Mouse (Mus musculus) stomach, embryonic 14.5 days (tissue): ENCODE measurements at regions not wholly inside any gene's neighbourhood (a gene's known extent, or its start where the extent isn't known, plus 50 kb on each side); places are given as distances from the start of the nearest gene placed in this dataset.

Experiments used
- ATAC-seq: fragments of 200-750 bp; cut with Nextera tagmentation; 2 replicates; pipeline ENCODE4 v1.8.0; 2017; ENCODE audit warnings: low read depth, moderate TSS enrichment; ENCODE audit not compliant: insufficient number of reproducible peaks, insufficient read depth, low FRiP score
- H3K27ac ChIP-seq: fragments of 300-500 bp; sonication (generic); 2 replicates; pipeline ENCODE4 v1.5.1; 2014; ENCODE audit warnings: mild to moderate bottlenecking, low read length, moderate library complexity, mixed read lengths
- H3K27me3 ChIP-seq: fragments of 300-500 bp; sonication (generic); 2 replicates; pipeline ENCODE4 v1.6.1; 2014; ENCODE audit warnings: low read length, control low read depth, mixed read lengths; ENCODE audit not compliant: control insufficient read depth, insufficient read depth
- H3K36me3 ChIP-seq: fragments of 300-500 bp; sonication (generic); 2 replicates; pipeline ENCODE4 v1.6.1; 2014; ENCODE audit warnings: mild to moderate bottlenecking, control low read depth, low read length, moderate library complexity, mixed read lengths; ENCODE audit not compliant: control insufficient read depth, insufficient read depth
- H3K4me1 ChIP-seq: fragments of 300-500 bp; sonication (generic); 2 replicates; pipeline ENCODE4 v1.6.1; 2014; ENCODE audit warnings: low read length, control low read depth, mixed read lengths; ENCODE audit not compliant: control insufficient read depth, insufficient read depth
- H3K4me2 ChIP-seq: fragments of 300-500 bp; sonication (generic); replicated peaks from 2 replicates; pipeline ENCODE4 v1.6.1; 2014; ENCODE audit warnings: low read depth, low read length, control low read depth
- H3K4me3 ChIP-seq: fragments of 300-500 bp; sonication (generic); 2 replicates; pipeline ENCODE4 v1.5.1; 2014; ENCODE audit warnings: low read depth, low read length, control low read depth
- H3K9ac ChIP-seq: fragments of 300-500 bp; sonication (generic); replicated peaks from 2 replicates; pipeline ENCODE4 v1.6.1; 2014; ENCODE audit warnings: low read depth, mild to moderate bottlenecking, control low read depth, low read length, moderate library complexity, mixed read lengths
- H3K9me3 ChIP-seq: fragments of 300-500 bp; sonication (generic); 2 replicates; pipeline ENCODE4 v1.6.1; 2016; ENCODE audit warnings: low read depth, low read length, control low read depth; ENCODE audit not compliant: control insufficient read depth
- WGBS: fragments of 180-500 bp; shearing (Covaris S2); extraction: QIAGEN DNeasy Blood & Tissue Kit; methylation state at CpG from one replicate; pipeline ENCODE4 v1.1.7; 2014; 5-methylcytosine and 5-hydroxymethylcytosine counted together

GRCm38 (mm10) chr13:59229111-59229541, 355.9 kb downstream of the Agtpbp1 start:
- no peak overlapping the region for H3K27ac ChIP-seq
- no peak overlapping the region for H3K4me2 ChIP-seq

GRCm38 (mm10) chr13:59228059-59228830, 356.8 kb downstream of the Agtpbp1 start:
- Histone ChIP-seq H3K4me2 (no peak overlapping the region), H3K36me3 (no peaks in the 10 kb centered on the region), H3K27ac (no peak overlapping the region), H3K9me3 (no peaks in the 10 kb centered on the region), H3K4me3 (no peak overlapping the region), H3K4me1 (no peaks in the 10 kb centered on the region), H3K27me3 (no peaks in the 10 kb centered on the region), H3K9ac (no peak overlapping the region)
- ATAC-seq: peak; percentile 33; the same call in 1 of the 2 replicates
- 48% methylated on average over 12 of the region's 12 CpGs for WGBS

More at GRCm38 (mm10) chr13:59229111-59229541, 355.9 kb downstream of the Agtpbp1 start:
- 84% methylated on average over 6 of the region's 6 CpGs for WGBS
- no peaks in the 10 kb centered on the region for H3K36me3 ChIP-seq
- H3K4me3 ChIP-seq: no peak overlapping the region
- no peaks in the 10 kb centered on the region for H3K9me3 ChIP-seq
- no peak for ATAC-seq
- H3K4me1 ChIP-seq: no peaks in the 10 kb centered on the region
- no peak overlapping the region for H3K9ac ChIP-seq
- H3K27me3 ChIP-seq: no peaks in the 10 kb centered on the region

- no peak for ATAC-seq
- H3K27me3 ChIP-seq: no peaks in the 10 kb centered on the region
- no peaks in the 10 kb centered on the region for H3K4me1 ChIP-seq
- H3K27ac ChIP-seq: no peak overlapping the region
- no peak overlapping the region for H3K9ac ChIP-seq
- H3K9me3 ChIP-seq: no peaks in the 10 kb centered on the region
- H3K36me3 ChIP-seq: no peaks in the 10 kb centered on the region
- 75% methylated on average over 13 of the region's 13 CpGs for WGBS
- no peak overlapping the region for H3K4me2 ChIP-seq
- no peak overlapping the region for H3K4me3 ChIP-seq
Observed at GRCm38 (mm10) chr13:59227523-59228058, 357.4 kb downstream of the Agtpbp1 start.

GRCm38 (mm10) chr13:59220587-59220986, 364.4 kb downstream of the Agtpbp1 start:
- no peaks in the 10 kb centered on the region for H3K27me3 ChIP-seq
- no peaks in the 10 kb centered on the region for H3K36me3 ChIP-seq
- 64% methylated on average over 6 of the region's 6 CpGs for WGBS
- H3K4me3 ChIP-seq: no peak overlapping the region
- no peak overlapping the region for H3K4me2 ChIP-seq
- no peak overlapping the region for H3K9ac ChIP-seq
- no peak overlapping the region for H3K27ac ChIP-seq
- no peaks in the 10 kb centered on the region for H3K9me3 ChIP-seq
- ATAC-seq: no peak
- H3K4me1 ChIP-seq: no peaks in the 10 kb centered on the region

- Histone ChIP-seq H3K4me1 (no peaks in the 10 kb centered on the region), H3K27me3 (no peaks in the 10 kb centered on the region), H3K4me2 (no peak overlapping the region), H3K9me3 (no peaks in the 10 kb centered on the region), H3K36me3 (no peaks in the 10 kb centered on the region), H3K27ac (no peak overlapping the region), H3K9ac (no peak overlapping the region), H3K4me3 (no peak overlapping the region)
- ATAC-seq: 0 out of 2 replicates have a peak, but pooled peaks have one; percentile 10
- 33% methylated on average over 7 of the region's 7 CpGs for WGBS
Observed at GRCm38 (mm10) chr13:59220156-59220555, 364.9 kb downstream of the Agtpbp1 start.

- WGBS: 61% methylated on average over 5 of the region's 5 CpGs
- no peak overlapping the region for H3K4me3 ChIP-seq
- no peaks in the 10 kb centered on the region for H3K36me3 ChIP-seq
- H3K9ac ChIP-seq: no peak overlapping the region
- no peaks in the 10 kb centered on the region for H3K27me3 ChIP-seq
- H3K9me3 ChIP-seq: no peaks in the 10 kb centered on the region
- H3K4me1 ChIP-seq: no peaks in the 10 kb centered on the region
- no peak overlapping the region for H3K27ac ChIP-seq
- H3K4me2 ChIP-seq: no peak overlapping the region
- ATAC-seq: no peak
Observed at GRCm38 (mm10) chr13:59216686-59217298, 368.2 kb downstream of the Agtpbp1 start.

- WGBS: 77% methylated on average over 15 of the region's 15 CpGs
- H3K4me3 ChIP-seq: no peak overlapping the region
Observed at GRCm38 (mm10) chr13:59212296-59212701, 372.7 kb downstream of the Agtpbp1 start.

GRCm38 (mm10) chr13:59210828-59211227, 374.2 kb downstream of the Agtpbp1 start:
- Histone ChIP-seq H3K36me3 (no peaks in the 10 kb centered on the region), H3K4me3 (no peak overlapping the region), H3K9me3 (no peaks in the 10 kb centered on the region), H3K4me1 (no peaks in the 10 kb centered on the region), H3K9ac (no peak overlapping the region), H3K27me3 (no peaks in the 10 kb centered on the region), H3K4me2 (no peak overlapping the region), H3K27ac (no peak overlapping the region)
- no peak for ATAC-seq
- 61% methylated on average over 5 of the region's 5 CpGs for WGBS

More at GRCm38 (mm10) chr13:59212296-59212701, 372.7 kb downstream of the Agtpbp1 start:
- H3K9me3 ChIP-seq: no peaks in the 10 kb centered on the region
- no peaks in the 10 kb centered on the region for H3K27me3 ChIP-seq
- ATAC-seq: no peak
- H3K36me3 ChIP-seq: no peaks in the 10 kb centered on the region
- no peaks in the 10 kb centered on the region for H3K4me1 ChIP-seq
- no peak overlapping the region for H3K4me2 ChIP-seq
- no peak overlapping the region for H3K27ac ChIP-seq
- no peak overlapping the region for H3K9ac ChIP-seq
